Mouse (Mus musculus) olfactory bulb, adult 2 months (tissue): ENCODE results near the gene Tsnaxip1. TPM values are rescaled to one million over a fixed set of nuclear protein-coding genes. Genes with fewer than 3 reads are reported as not detected.
A peak's percentile ranks its signal among the peaks of the same experiment; 100 is the strongest.

Experiments
- H3K27ac ChIP-seq: fragments of 200-500 bp; 2 replicates; pipeline ENCODE4 v1.5.1; 2012; ENCODE audit warnings: low read depth, low read length; ENCODE audit not compliant: insufficient read depth
- H3K4me1 ChIP-seq: fragments of 200-500 bp; 2 replicates; pipeline ENCODE4 v1.6.1; 2012; ENCODE audit warnings: low read length; ENCODE audit not compliant: control insufficient read depth, insufficient read depth
- H3K4me3 ChIP-seq: fragments of 200-500 bp; 2 replicates; pipeline ENCODE4 v1.5.1; 2012; ENCODE audit warnings: mild to moderate bottlenecking, low read depth, low read length, moderate library complexity; ENCODE audit not compliant: insufficient read depth
- CTCF ChIP-seq: fragments of 200-500 bp; IDR thresholded peaks from 2 replicates; pipeline ENCODE4 v1.5.1; 2012; ENCODE audit warnings: low read depth, mild to moderate bottlenecking, low read length, moderate library complexity; ENCODE audit not compliant: insufficient read depth
- POLR2A ChIP-seq: fragments of 200-500 bp; IDR thresholded peaks from 2 replicates; pipeline ENCODE4 v1.6.1; 2012; ENCODE audit warnings: mild to moderate bottlenecking, low read depth, low read length, moderate library complexity; ENCODE audit not compliant: insufficient read depth
- WGBS: fragments of 180-500 bp; shearing (Covaris S2); methylation state at CpG from one replicate; pipeline ENCODE4 v1.1.7; 2018; 5-methylcytosine and 5-hydroxymethylcytosine counted together
- polyA plus RNA-seq: library from polyadenylated mRNA; stranded (reverse); fragments of >200 nt; gene quantifications from 2 replicates; pipeline ENCODE4 v1.2.4, GENCODE M21; 2012; ENCODE audit warnings: low replicate concordance; ENCODE audit not compliant: missing spikeins, insufficient read depth, insufficient read length

The Tsnaxip1 gene
- polyA plus RNA-seq, 1 experiment: not detected

GRCm38 (mm10) chr8:105880754-105881520, 53.4 kb downstream of the Tsnaxip1 start, which contains the start of gene Edc4:
Gene Edc4, plus strand, starts transcription at chr8:105880881.
- Histone ChIP-seq H3K4me1 (peaks cover 3% of the 10 kb centered on the region), H3K27ac (peak within 1 kb of the TSS; percentile 17; the same call in 1 of the 2 replicates), H3K4me3 (peak within 1 kb of the TSS; percentile 85)
- TF ChIP-seq POLR2A (peak; percentile 71), CTCF (no peak)
- under 1% methylated on average over 45 of the region's 45 CpGs for WGBS

GRCm38 (mm10) chr8:105889756-105890465, 62.4 kb downstream of the Tsnaxip1 start:
- H3K4me1 ChIP-seq: peaks cover 12% of the 10 kb centered on the region
- WGBS: 72% methylated on average over 12 of the region's 12 CpGs
- H3K4me3 ChIP-seq: no peak overlapping the region
- no peak for TF ChIP-seq POLR2A
- no peak for TF ChIP-seq CTCF
- H3K27ac ChIP-seq: no peak overlapping the region

GRCm38 (mm10) chr8:105890870-105891269, 63.3 kb downstream of the Tsnaxip1 start:
- peaks cover 12% of the 10 kb centered on the region for H3K4me1 ChIP-seq
- TF ChIP-seq CTCF (no peak), POLR2A (no peak)
- WGBS: 54% methylated on average over 6 of the region's 6 CpGs
- H3K4me3 ChIP-seq: no peak overlapping the region
- no peak overlapping the region for H3K27ac ChIP-seq

GRCm38 (mm10) chr8:105892432-105892831, 64.9 kb downstream of the Tsnaxip1 start:
- no peak for TF ChIP-seq CTCF
- no peak for TF ChIP-seq POLR2A
- H3K4me3 ChIP-seq: no peak overlapping the region
- H3K4me1 ChIP-seq: peaks cover 12% of the 10 kb centered on the region
- 77% methylated on average over 6 of the region's 6 CpGs for WGBS
- no peak overlapping the region for H3K27ac ChIP-seq

- Histone ChIP-seq H3K4me1 (peaks cover 12% of the 10 kb centered on the region), H3K27ac (no peak within 1 kb of the TSS), H3K4me3 (peak within 1 kb of the TSS; percentile 7; the same call in 1 of the 2 replicates)
- TF ChIP-seq CTCF (no peak), POLR2A (no peak)
- WGBS: 13% methylated on average over 11 of the region's 11 CpGs
Measured at GRCm38 (mm10) chr8:105893339-105893738, 65.8 kb downstream of the Tsnaxip1 start, which contains the start of gene Nrn1l. Gene Nrn1l, plus strand, starts transcription at chr8:105893567.

Other genes starting within 250 kb of the Tsnaxip1 start
- not detected in 2 replicates for gene Ripor1, start 222.5 kb upstream of the Tsnaxip1 start, polyA plus RNA-seq
- 898 TPM in 1 of 2 replicates, not detected in the other for gene Ctcf, start 191.2 kb upstream of the Tsnaxip1 start, polyA plus RNA-seq
- not detected in 2 replicates for gene Agrp, start 190.3 kb upstream of the Tsnaxip1 start, polyA plus RNA-seq
- 218 TPM in 1 of 2 replicates, not detected in the other for gene Carmil2, start 141.5 kb upstream of the Tsnaxip1 start, polyA plus RNA-seq
- gene Acd, start 126.6 kb upstream of the Tsnaxip1 start, polyA plus RNA-seq: not detected in 2 replicates
- gene Pard6a, start 126.6 kb upstream of the Tsnaxip1 start, polyA plus RNA-seq: not detected in 2 replicates
- gene 4933405L10Rik, start 120.1 kb upstream of the Tsnaxip1 start, polyA plus RNA-seq: not detected in 2 replicates
- gene Enkd1, start 119.5 kb upstream of the Tsnaxip1 start, polyA plus RNA-seq: not detected in 2 replicates
- gene Gfod2, start 69.1 kb upstream of the Tsnaxip1 start, polyA plus RNA-seq: not detected in 2 replicates
- not detected in 2 replicates for gene Ranbp10, start 381 bp upstream of the Tsnaxip1 start, polyA plus RNA-seq
- not detected in 2 replicates for gene Cenpt, start 25.5 kb downstream of the Tsnaxip1 start, polyA plus RNA-seq
- gene Thap11, start 27.4 kb downstream of the Tsnaxip1 start, polyA plus RNA-seq: not detected in 2 replicates
- gene Nutf2, start 32.8 kb downstream of the Tsnaxip1 start, polyA plus RNA-seq: not detected in 2 replicates
- not detected in 2 replicates for gene Edc4, start 53.1 kb downstream of the Tsnaxip1 start, polyA plus RNA-seq
- not detected in 2 replicates for gene Nrn1l, start 65.8 kb downstream of the Tsnaxip1 start, polyA plus RNA-seq
- gene Pskh1, start 72.7 kb downstream of the Tsnaxip1 start, polyA plus RNA-seq: not detected in 2 replicates
- gene Ctrl, start 106.1 kb downstream of the Tsnaxip1 start, polyA plus RNA-seq: not detected in 2 replicates
- gene Psmb10, start 110.7 kb downstream of the Tsnaxip1 start, polyA plus RNA-seq: not detected in 2 replicates
- gene Lcat, start 115.7 kb downstream of the Tsnaxip1 start, polyA plus RNA-seq: not detected in 2 replicates
- gene Slc12a4, start 138.4 kb downstream of the Tsnaxip1 start, polyA plus RNA-seq: not detected in 2 replicates
- not detected in 2 replicates for gene Dpep3, start 151.7 kb downstream of the Tsnaxip1 start, polyA plus RNA-seq
- not detected in 2 replicates for gene Dus2, start 163.6 kb downstream of the Tsnaxip1 start, polyA plus RNA-seq
- not detected in 2 replicates for gene Dpep2nb, start 178.2 kb downstream of the Tsnaxip1 start, polyA plus RNA-seq
- gene Ddx28, start 184.2 kb downstream of the Tsnaxip1 start, polyA plus RNA-seq: not detected in 2 replicates
- gene Nfatc3, start 231.1 kb downstream of the Tsnaxip1 start, polyA plus RNA-seq: 102 and 111 TPM in 2 replicates